Mouse (Mus musculus) CD8-positive naive resting alpha-beta T cell, adult 2 months (primary cell): ENCODE results near the gene Scamp2.

ENCODE experiments used
- DNase-seq, 2 experiments: peaks; one replicate each; pipeline ENCODE4 v3.0.0; 2022; ENCODE audit warnings: low read depth in 2 of 2, low spot score in 2 of 2

Scamp2 gene

GRCm38 (mm10) chr9:57560861-57561710 is at the start of gene Scamp2:
Gene Scamp2, plus strand, starts transcription at chr9:57560943.
- DNase-seq = peak; percentile 76 to 88

GRCm38 (mm10) chr9:57517113-57517512 is 43.6 kb upstream of the Scamp2 start:
- peak; percentile 64 to 76 for DNase-seq

- DNase-seq = no peak
Observed at GRCm38 (mm10) chr9:57520375-57521055, 40.2 kb upstream of the Scamp2 start.

- peak; percentile 74 to 75 for DNase-seq
Observed at GRCm38 (mm10) chr9:57521056-57521911, 39.5 kb upstream of the Scamp2 start, which contains the start of gene Cox5a. Gene Cox5a, plus strand, starts transcription at chr9:57521274.

GRCm38 (mm10) chr9:57522114-57522860 is 38.5 kb upstream of the Scamp2 start:
- no peak for DNase-seq

GRCm38 (mm10) chr9:57522861-57523246 is 37.9 kb upstream of the Scamp2 start:
- DNase-seq = no peak

- peak in 1 of 2 experiments; percentile 58 for DNase-seq
Observed at GRCm38 (mm10) chr9:57523754-57524153, 37.0 kb upstream of the Scamp2 start.

GRCm38 (mm10) chr9:57524439-57524838 is 36.3 kb upstream of the Scamp2 start:
- DNase-seq = no peak

GRCm38 (mm10) chr9:57525516-57525915 is 35.2 kb upstream of the Scamp2 start:
- DNase-seq = no peak

GRCm38 (mm10) chr9:57526435-57526834 is 34.3 kb upstream of the Scamp2 start:
- DNase-seq = no peak

GRCm38 (mm10) chr9:57531946-57532345 is 28.8 kb upstream of the Scamp2 start:
- no peak for DNase-seq

- no peak for DNase-seq
Observed at GRCm38 (mm10) chr9:57536362-57536761, 24.4 kb upstream of the Scamp2 start.

GRCm38 (mm10) chr9:57537044-57537727 is 23.6 kb upstream of the Scamp2 start, which contains the start of gene Fam219b:
Gene Fam219b, plus strand, starts transcription at chr9:57537528.
- DNase-seq = peak; percentile 72 to 76

- no peak for DNase-seq
Observed at GRCm38 (mm10) chr9:57537728-57538181, 23.0 kb upstream of the Scamp2 start.

GRCm38 (mm10) chr9:57539550-57539949 is 21.2 kb upstream of the Scamp2 start:
- DNase-seq = no peak

- peak in 1 of 2 experiments; percentile 43 for DNase-seq
Observed at GRCm38 (mm10) chr9:57541312-57541711, 19.4 kb upstream of the Scamp2 start.

GRCm38 (mm10) chr9:57543951-57544350 is 16.8 kb upstream of the Scamp2 start:
- no peak for DNase-seq

GRCm38 (mm10) chr9:57547287-57547686 is 13.5 kb upstream of the Scamp2 start:
- no peak for DNase-seq

- no peak for DNase-seq
Observed at GRCm38 (mm10) chr9:57547869-57548268, 12.9 kb upstream of the Scamp2 start.

GRCm38 (mm10) chr9:57549186-57549585 is 11.6 kb upstream of the Scamp2 start:
- no peak for DNase-seq
